Mouse (Mus musculus): ENCODE data around the gene Sinhcaf. TPM values are rescaled to one million over a fixed set of nuclear protein-coding genes. Genes with fewer than 3 reads are reported as not detected.

Sinhcaf gene
- total RNA-seq, 1 experiment from 2014 or later, result 37.2 TPM

Other genes with a start within 250 kb of the Sinhcaf start
- 43.7 and 45.3 TPM in 2 replicates for gene Ipo8, start 115.0 kb downstream of the Sinhcaf start, total RNA-seq (2021)
- gene Caprin2, start 50.2 kb downstream of the Sinhcaf start, total RNA-seq (2021), result 20.6 and 23.6 TPM in 2 replicates
- gene Dennd5b, start 155.2 kb upstream of the Sinhcaf start, total RNA-seq (2021), result 14.0 and 15.7 TPM in 2 replicates
- gene Gm10203, start 183.7 kb upstream of the Sinhcaf start, total RNA-seq (2021), result not detected in 2 replicates
- gene Etfbkmt, start 193.4 kb upstream of the Sinhcaf start, total RNA-seq (2021), result 15.8 and 24.3 TPM in 2 replicates
- gene Amn1, start 242.2 kb upstream of the Sinhcaf start, total RNA-seq (2021), result 28.5 and 31.1 TPM in 2 replicates